Mouse (Mus musculus) embryo, embryonic 10 days (tissue): ENCODE results near the gene Msh3.
"Not testable (repeated sequence)": the region's sequence is repeated elsewhere in the genome, so short reads cannot be mapped to it uniquely, and the experiment has no call there.

Experiments
- DNase-seq: peaks from one replicate; pipeline ENCODE4 v3.0.0-alpha.2; 2015; ENCODE audit warnings: low spot score

The Msh3 gene

DNA sequence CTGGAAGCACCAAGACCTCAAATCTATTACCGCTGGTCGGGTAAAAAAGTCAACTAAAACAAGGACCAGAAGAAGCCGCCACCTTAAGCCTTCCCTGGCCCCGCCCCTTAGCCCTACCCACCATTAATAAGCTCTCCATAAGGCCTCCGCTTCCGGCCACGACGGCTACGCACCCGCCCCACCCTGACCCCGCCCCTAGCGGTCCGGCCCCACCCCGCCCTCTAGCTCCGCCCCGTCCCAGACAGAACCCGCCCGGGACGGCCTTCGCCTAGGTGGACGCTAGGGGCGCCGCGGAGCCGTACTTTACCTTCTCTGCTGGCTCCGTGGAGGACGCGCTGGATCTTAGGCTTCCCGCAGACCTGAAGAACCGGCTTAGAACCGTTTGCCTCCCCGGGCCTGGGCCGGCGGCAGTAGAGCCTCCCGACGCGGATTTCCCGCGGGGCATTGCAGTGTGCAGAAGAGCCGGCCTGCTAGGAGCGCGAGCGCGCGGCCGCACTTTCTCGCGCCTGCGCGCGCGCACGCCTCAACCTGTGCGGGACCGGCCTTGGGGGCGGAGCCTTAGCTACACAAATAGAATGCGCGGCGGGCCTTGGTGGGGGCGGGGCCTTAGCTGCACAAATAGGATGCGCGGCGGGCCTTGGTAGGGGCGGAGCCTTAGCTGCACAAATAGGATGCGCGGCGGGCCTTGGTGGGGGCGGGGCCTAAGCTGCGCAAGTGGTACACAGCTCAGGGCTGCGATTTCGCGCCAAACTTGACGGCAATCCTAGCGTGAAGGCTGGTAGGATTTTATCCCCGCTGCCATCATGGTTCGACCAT lies at the start of gene Msh3, which contains the start of gene Dhfr:
TSS of gene Msh3 (minus strand) at position 548 of the 816 bp plus-strand sequence.
TSS of gene Dhfr (plus strand) at position 271 of the 816 bp plus-strand sequence.
- peak; percentile 97 for DNase-seq

DNA sequence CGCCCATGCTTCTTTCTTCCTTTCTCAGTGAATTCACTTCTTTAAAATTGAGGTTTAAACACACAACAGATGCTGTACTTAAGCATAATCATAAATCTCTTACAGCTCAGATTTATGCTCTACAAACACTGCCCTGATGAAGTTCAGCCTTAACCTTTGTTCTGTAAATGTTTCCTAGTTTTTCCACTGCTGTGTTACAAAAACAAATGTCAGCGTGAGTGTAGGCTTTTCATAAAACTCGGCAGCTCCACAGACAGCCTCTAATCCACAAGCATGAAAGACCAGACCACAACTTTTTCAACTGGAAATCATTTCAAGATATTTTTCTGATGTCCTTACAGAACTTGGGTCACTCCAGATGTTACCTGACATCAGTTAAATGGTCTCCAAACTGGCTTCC lies 48.7 kb upstream of the Msh3 start:
- DNase-seq: no peak

DNA sequence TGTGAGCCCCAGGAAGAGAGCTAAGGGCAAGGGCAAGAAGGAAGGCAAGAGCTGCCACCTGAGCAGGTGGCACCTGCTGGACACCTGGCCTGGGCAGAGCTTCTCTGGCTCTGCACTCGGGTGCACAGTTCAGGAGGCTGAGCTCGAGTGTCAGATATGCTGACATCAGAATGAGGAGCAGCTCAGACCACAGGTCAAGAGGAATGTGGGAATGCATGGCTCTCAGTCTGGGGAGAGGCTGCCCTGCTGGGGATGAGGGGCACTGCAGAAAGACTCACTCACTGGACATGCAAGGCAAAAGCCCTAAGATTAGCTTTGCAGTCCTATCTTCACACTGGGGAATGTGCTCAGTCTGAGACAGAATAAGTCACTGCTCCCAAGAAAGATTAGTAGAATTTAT lies 47.3 kb upstream of the Msh3 start:
- no peak for DNase-seq

DNA sequence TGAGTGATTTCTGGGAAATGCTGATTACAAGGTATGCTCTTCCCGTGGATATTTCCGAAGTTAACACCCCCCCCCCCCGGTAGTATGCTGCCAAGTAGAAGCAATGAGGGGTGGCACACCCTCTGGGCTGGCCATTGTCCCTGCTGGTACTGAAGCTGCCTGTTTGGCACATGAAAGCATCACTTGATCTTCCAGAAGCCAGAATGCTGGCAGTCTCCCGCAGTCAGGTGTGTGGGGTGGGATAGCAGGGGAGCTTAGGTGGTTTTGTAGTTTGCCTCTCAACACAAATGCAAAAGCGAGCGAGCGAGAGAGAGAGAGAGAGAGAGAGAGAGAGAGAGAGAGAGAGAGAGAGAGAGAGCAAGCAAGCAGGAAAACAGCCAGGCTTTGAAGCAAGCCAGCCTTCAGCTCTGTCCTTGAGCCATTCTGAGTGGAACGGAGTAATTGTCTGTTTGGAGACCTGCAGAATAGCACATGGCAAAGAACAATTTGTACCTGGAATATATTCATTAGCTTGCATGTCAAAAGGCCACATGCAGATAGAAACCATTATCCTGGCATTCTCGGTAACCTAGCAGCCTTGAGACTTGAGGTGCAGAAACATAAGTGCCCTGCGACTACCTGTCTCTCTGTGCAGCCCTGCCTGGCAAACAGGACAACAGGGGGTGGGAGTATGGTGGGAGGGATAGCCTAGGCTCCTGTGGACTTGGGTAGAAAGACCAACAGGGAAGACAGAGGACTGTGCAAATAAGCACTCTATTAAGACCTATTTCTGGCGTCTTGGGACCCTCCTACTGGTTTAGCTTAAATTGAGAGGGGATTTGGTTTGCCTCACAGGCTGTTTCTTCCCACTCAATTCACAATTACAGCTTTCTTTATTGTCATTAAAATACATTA lies 43.9 kb upstream of the Msh3 start:
- DNase-seq: no peak

DNA sequence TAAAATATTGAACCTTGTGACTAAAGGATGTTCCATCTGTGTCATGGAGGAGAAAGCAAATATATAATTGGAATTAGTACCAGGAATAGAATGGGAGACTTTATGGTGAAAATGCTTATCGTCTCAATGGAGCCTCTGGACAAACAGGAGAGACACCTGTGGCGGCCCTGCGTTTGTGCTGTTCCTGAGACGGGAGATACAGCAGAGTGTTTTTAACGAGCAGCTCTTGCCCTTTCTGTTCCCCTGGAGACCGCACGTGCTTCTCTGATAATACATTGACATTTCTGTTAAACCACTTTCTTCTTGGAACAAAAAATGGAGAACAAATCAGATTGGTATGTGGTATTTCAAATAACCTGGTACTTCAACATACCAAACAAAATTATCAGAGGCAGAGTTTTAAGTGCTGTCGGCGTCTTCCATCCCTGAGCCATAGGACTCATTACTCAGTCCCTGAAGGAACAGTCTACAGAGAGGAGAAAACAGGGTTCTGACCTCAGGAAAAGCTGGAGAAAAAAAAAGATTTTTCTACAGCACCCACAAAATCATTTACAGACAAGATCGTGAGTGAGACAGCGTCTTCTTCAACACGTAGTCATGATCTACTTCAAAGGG lies 38.4 kb upstream of the Msh3 start:
- no peak for DNase-seq

DNA sequence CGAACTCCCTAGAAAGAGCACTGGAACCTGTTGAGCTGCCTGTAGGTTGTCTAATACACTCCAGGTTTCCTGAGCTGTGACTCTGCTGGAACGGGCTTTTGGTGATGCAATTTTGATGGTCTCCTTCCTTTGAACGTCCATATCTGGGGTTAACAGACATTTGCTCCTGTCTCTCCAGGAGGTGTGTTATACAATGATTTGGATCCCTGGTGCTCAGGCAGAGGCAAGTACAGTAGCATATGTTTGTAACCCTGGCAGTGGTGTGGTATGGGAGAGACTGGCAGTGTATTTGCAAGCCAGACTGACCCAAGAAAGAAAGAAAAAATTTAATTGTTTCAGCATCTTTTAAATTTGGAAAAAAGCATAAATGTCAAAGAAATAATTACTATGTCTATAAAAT lies 32.6 kb upstream of the Msh3 start:
- no peak for DNase-seq

DNA sequence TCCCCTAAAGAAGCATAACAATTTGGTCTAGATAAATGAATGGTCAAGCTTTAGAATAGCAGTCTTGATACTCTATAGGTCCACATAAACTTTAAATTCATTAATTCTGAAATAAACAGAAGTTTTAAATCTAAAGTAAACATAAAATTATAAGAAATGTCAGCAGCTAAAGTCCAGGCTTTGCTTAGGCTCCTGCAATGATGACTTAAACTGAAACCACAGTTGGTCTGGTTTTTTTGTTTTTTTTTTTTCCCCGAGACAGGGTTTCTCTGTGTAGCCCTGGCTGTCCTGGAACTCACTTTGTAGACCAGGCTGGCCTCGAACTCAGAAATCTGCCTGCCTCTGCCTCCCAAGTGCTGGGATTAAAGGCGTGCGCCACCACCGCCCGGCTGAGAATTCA lies 16.7 kb upstream of the Msh3 start:
- not testable (repeated sequence) for DNase-seq

DNA sequence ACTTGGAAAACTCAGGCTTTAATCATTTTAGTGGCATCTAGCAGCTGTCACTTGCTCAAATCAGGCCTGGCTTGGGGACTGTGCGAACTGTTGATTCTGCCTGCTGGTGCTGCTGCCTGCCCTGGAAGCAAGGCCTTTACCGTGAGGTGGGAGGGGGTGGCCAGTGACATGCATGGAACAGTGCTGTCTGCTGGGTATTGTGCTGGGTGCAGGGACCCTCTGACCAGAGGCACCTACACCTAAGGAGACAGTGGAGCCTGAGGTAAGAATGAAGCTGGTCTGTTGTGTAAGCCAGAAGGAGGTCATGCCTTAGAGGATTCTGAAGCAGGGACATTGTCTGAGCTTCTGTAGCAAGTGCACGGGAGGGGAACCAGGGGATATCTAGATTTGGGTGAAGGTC lies 16.0 kb upstream of the Msh3 start:
- no peak for DNase-seq

DNA sequence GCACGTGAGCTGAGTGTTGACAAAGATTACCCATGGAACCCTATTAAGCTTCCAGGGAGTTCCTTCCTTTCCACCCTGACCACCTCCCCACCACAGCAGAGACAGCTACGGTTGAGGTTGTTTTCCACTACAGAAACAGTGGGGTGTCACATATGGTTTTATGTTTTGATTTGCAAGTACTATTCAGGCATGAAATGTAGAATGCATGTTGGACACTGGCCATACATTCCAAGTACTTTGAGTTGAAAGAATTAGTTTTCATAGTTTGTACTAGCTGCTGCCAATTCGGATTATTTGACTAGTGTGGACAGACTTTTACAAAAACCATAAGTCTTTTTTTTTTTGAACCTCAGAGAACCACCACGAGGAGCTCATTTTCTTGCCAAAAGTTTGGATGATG lies 10.5 kb upstream of the Msh3 start:
- DNase-seq: no peak

DNA sequence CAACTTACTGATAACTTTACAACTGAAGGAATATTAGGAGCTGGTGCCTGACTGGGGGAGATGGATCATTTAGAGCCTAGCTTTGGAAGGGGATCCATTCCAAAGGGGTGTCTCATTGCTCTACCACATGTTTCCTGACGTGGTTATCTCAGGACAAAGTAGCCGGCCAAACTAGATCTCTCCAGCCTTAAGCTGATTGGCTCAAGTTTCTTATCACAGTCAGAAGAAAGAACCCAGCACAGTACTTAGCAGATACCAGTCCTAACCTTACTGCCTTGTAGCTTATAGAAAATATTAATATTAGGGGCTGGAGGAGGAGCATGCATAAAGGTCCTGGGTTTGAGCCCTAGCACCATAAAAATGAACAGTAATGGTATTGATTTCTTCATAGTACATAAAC lies 6.8 kb upstream of the Msh3 start:
- no peak for DNase-seq

DNA sequence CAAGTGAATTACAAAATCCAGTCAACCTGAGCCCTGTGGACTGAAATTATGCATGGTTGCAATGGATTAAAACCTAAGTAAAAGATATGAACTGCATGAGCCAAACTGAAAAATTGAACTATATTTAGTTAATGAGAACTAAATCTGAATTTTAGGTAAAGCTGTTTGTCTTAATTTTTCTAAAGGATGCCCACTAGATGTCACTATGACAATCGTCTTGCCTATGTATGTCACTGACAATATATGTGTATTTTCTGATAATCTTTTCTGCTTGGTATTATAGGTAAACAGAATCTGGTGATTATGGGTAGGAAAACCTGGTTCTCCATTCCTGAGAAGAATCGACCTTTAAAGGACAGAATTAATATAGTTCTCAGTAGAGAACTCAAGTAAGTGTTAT lies 2.8 kb upstream of the Msh3 start:
- no peak for DNase-seq

DNA sequence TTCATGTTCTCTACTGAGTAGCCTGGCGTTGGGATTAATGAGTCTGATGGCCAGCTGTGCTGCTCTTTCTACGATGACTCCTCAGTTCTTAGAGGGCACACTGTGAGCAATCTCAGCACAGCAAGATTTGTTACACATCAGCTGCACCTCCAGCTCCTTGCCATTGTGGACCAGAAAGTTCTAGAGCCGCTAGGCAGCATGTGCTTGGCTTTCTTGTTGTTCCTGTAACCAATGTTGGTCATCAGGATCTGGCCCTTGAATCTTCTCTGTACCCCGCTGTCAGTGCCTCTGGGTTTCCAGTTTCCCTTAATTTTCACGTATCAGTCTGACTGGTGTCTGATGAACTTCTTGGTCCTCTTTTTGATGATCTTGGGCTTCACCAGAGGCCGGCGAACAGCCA lies 1.6 kb upstream of the Msh3 start:
- DNase-seq: no peak

DNA sequence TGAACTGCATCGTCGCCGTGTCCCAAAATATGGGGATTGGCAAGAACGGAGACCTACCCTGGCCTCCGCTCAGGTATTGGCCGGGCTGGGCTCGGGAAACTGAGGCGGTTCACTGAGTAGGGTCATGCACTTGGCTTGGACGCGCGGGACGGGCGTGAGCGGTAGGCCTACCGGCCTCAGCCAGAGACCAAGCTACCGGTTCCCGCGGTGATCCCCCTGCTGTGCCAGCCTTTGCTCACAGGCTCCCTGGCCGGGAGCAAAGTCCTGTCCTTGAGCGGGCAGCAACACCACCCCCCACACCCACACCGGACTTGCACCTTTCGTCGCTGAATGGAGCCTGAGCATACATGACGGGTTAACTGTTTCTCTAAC lies 455 bp upstream of the Msh3 start:
- no peak for DNase-seq

DNA sequence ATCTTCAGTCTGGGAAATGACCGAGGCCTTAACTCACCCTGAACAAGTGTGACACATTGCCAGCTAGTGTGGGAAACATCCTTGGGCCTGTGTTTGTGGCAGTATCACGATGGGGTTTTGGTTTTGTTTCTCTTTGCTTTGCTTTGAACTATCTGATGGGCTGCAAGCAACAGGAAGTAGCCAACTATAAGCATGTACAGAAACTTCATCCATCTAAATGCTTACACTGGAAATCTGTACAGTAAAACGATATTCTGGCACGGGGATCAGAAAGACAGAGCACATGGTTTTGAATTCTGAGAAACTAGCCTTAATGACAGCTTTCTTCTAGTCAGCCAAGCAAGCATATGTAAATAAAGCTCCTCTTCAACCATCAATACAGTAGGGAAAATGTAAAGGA lies 847 bp downstream of the Msh3 start:
- DNase-seq: no peak

DNA sequence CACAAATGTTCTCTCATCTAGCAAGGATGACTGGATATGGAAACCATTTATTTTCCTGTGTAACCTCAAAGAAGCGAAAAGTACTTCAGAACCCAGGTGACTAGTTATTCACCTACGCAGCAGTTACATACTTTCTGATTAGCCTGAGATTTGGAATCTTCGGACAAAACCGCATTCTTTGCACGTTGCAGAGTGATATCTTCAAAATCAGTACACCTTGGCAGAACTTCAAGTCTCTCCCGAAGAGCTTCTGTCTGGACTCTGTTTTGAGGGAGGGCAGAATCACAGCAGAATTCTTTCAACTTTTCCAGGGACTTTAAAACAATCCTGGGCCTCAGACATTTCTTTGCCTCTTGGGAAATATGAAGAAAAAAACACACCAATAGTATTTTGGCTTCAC lies 3.7 kb downstream of the Msh3 start:
- DNase-seq: no peak

DNA sequence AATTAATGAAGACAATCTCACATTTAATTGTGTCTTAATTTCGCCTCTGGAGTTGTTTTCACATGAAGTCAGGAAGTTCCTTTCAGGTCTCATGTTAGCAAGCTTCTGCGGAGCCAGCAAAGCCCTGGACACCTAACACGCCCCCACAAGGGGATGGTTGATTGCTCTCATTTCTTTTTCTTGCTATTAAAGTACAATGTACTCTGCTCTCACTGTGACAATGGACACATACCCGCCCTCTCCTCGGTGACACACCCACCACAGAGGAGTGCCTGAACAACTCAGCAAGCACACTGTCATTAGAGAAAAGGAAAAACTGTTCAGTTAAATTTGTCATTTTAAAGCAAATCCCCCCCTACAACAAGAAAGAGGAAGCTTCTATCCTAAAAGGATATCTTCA lies 8.5 kb downstream of the Msh3 start:
- no peak for DNase-seq

DNA sequence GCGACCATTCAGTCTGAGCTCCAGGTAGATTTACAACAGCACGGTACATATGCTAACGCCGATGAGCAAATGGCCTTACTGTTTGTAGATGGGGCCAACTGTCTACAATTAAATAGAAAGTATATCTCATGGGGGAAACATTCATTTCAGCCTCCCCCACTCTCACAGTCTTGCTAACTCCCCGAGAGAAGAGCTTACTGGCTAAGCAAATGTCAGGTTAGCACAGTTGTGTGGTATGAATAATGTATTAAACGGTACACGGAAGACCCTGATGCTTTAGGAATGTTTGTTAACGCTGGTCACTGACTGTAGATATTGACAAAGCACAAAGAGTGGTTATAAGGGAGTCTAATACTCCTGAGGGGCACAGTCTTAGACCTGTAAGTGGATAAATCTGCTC lies 10.8 kb downstream of the Msh3 start:
- no peak for DNase-seq

DNA sequence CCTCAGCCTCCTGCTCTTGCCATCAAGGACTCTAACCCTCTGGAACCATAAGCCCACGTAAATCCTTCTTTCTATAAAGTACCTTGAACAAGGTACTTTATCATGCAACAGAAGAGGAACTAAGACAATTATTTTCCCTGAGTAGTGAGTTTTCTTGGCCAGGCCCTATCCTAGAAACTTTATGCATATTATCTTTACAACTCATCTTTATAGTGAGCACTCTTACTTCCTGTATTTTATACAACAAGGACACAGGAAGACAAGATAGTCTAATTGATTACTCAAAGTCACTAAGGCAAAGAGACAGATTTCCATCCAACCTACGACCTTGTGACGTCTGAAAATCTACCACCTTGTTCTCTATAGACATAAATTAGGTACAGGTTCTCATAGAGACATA lies 15.0 kb downstream of the Msh3 start:
- DNase-seq: no peak

DNA sequence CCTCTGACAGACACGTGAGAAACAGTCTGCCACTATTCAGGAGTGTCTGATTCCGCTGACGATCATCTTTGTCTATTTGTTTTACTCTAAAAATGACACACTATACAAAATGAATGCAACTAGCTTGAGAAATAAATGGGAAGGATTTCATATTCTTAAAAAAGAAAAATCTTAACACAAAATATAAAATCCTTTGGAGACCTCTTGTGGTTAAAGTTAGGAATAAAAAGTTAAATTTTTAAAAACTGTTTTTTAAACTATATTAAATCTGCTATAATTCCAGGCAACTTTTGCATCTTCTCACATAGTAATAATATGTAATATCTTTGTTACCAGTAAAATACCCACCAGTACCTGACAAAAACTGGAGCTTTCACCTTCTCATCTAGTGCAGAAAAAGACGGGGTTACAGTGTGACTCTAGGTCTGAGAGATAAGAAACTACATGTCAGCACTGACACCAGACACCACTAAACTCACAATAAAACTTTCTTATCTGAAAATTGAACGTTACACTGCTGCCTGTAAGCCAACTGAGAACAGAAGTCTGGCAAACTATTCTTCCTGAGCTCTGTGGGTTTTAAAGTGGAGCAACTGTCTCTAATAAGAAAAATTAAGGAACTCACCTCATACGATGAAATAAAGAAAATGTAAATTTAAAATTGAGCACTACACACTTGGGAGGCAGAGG lies 16.9 kb downstream of the Msh3 start:
- no peak for DNase-seq

DNA sequence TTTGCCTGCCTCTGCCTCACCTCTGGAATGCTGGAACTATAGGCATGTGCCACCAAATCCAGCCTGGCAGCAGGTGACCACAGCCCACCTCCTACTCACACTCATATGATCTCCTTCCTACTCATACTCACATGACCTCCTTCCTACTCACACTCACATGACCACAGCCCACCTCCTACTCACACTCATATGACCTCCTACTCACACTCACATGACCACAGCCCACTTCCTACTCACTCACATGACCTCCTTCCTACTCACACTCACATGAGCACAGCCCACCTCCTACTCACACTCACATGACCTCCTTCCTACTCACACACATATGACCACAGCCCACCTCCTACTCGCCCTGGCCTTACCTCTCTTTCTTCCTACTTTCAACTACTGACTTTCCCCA lies 17.9 kb downstream of the Msh3 start:
- DNase-seq: no peak

DNA sequence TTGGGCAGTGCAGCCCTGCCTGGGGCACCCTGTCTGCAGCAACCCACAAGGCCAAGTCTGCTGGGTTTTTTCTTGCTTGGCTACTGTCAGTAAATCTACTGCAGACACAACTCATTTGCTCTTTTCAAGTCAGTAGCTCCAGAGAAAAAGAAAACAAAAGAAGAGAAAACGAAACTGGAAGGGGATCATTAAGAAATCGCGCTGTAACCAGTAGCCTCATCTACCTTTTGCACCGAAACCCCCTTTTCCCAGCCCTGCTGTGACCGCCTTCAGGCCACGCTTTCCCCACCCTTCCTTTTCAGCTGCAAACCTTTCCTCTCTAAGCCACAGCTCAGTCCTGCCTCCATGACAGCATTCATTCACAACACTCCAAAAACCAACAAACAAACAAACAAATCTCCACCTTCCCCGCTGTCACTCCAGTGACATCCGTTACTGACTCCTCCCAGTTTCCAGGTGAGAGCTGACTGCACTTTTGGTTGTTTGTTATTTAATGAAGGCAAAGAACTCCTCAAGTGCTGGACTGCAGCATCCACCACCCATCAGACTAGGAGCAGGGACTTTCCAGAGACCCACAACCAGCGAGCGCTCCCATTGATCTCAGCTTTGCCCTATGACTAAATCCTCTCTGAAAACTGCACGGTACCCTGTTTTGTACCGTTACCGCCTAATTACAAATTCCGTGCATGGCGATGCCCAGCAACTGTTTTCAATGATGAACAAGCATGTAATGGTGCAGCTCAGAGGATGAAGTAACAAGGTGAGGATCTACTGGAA lies 22.5 kb downstream of the Msh3 start:
- DNase-seq: no peak

DNA sequence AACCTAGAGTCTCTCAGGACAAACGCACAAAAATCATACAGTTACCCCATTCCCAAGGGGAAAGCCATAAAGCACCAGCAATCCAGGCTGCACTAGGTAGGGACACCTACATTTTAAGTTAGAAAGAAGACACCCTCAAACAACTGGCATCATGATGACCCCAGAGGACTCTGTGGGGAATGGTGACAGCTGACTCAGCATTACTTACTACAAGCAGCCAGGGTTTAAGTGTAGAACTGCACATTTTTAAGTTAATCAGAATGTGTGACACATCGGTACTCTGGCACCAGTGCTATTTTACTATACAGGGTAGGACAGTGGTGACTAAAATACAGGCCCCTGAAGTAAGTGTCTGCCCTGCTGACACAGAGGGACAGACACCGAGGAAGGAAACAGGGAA lies 24.2 kb downstream of the Msh3 start:
- no peak for DNase-seq
